Mouse (Mus musculus) testis, adult 2 months (tissue): ENCODE data around the gene Slc25a33. TPM values are rescaled to one million over a fixed set of nuclear protein-coding genes. Genes with fewer than 3 reads are reported as not detected.
"Not testable (repeated sequence)": the region's sequence is repeated elsewhere in the genome, so short reads cannot be mapped to it uniquely, and the experiment has no call there.

Experiments used
- H3K27ac ChIP-seq: fragments of 200-500 bp; 2 replicates; pipeline ENCODE4 v1.5.1; 2012; ENCODE audit warnings: low read depth, low read length; ENCODE audit not compliant: control insufficient read depth, insufficient read depth
- H3K27me3 ChIP-seq: fragments of 200-500 bp; 2 replicates; pipeline ENCODE4 v1.6.1; 2012; ENCODE audit warnings: mild to moderate bottlenecking, low read length, moderate library complexity; ENCODE audit not compliant: control insufficient read depth, insufficient read depth
- H3K36me3 ChIP-seq: fragments of 200-500 bp; 2 replicates; pipeline ENCODE4 v1.6.1; 2012; ENCODE audit warnings: mild to moderate bottlenecking, low read length; ENCODE audit not compliant: control insufficient read depth, insufficient read depth
- H3K4me1 ChIP-seq: fragments of 200-500 bp; 2 replicates; pipeline ENCODE4 v1.6.1; 2012; ENCODE audit warnings: low read length; ENCODE audit not compliant: control insufficient read depth, insufficient read depth
- H3K4me3 ChIP-seq: fragments of 200-500 bp; 2 replicates; pipeline ENCODE4 v1.5.1; 2012; ENCODE audit warnings: low read depth, mild to moderate bottlenecking, low read length, moderate library complexity, mixed read lengths; ENCODE audit not compliant: control insufficient read depth
- CTCF ChIP-seq: fragments of 200-500 bp; IDR thresholded peaks from 2 replicates; pipeline ENCODE4 v1.5.1; 2012; ENCODE audit warnings: low read depth, mild to moderate bottlenecking, inconsistent platforms, low read length, moderate library complexity; ENCODE audit not compliant: control insufficient read depth, insufficient read depth, insufficient replicate concordance
- POLR2A ChIP-seq: fragments of 200-500 bp; IDR thresholded peaks from 2 replicates; pipeline ENCODE4 v1.6.1; 2012; ENCODE audit warnings: low read depth, mild to moderate bottlenecking, inconsistent platforms, low read length, moderate library complexity; ENCODE audit not compliant: control insufficient read depth
- polyA plus RNA-seq: library from polyadenylated mRNA; depleted of rRNA; stranded (reverse); fragments of >200 nt; gene quantifications from 2 replicates; pipeline ENCODE4 v1.2.3, GENCODE M21; 2012

Slc25a33 gene
- polyA plus RNA-seq, 1 experiment: 56.3 TPM

GRCm38 (mm10) chr4:149752124-149752799 is 21.8 kb downstream of the Slc25a33 start:
- no peaks in the 10 kb centered on the region for H3K27me3 ChIP-seq
- H3K4me3 ChIP-seq: no peak overlapping the region
- H3K4me1 ChIP-seq: no peaks in the 10 kb centered on the region
- peaks cover 1% of the 10 kb centered on the region for H3K36me3 ChIP-seq
- H3K27ac ChIP-seq: no peak overlapping the region
- TF ChIP-seq POLR2A: no peak
- peak; percentile 48; the same call in 1 of the 2 replicates for TF ChIP-seq CTCF

GRCm38 (mm10) chr4:149750671-149751070 is 23.4 kb downstream of the Slc25a33 start:
- Histone ChIP-seq H3K27ac (no peak overlapping the region), H3K4me3 (no peak overlapping the region), H3K27me3 (no peaks in the 10 kb centered on the region), H3K4me1 (no peaks in the 10 kb centered on the region), H3K36me3 (0 out of 2 replicates have a peak, but pooled peaks cover 1% of the 10 kb centered on the region)
- TF ChIP-seq CTCF (no peak), POLR2A (no peak)

DNA sequence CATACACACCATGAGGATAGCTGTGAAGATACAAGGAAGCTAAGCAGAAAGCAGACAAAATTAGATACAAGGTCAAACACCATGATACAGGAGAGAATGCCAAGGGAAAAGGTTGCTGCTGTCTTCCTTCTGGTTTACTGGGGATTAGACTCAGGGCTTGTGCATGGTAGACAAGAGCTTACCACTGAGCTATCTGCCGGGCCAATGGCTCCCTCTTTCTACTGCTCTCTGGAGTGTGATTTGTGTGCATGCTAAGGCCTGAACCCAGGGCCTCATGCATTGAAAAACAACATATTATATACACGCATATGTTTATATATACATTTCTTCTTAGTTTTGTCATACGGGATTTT is 24.4 kb downstream of the Slc25a33 start:
- not testable (repeated sequence) for H3K36me3 ChIP-seq, H3K4me3 ChIP-seq, H3K4me1 ChIP-seq, H3K27me3 ChIP-seq, H3K27ac ChIP-seq

GRCm38 (mm10) chr4:149749003-149749662 is 24.9 kb downstream of the Slc25a33 start:
- Histone ChIP-seq H3K4me1 (no peaks in the 10 kb centered on the region), H3K4me3 (no peak overlapping the region), H3K27ac (no peak overlapping the region), H3K36me3 (0 out of 2 replicates have a peak, but pooled peaks cover 1% of the 10 kb centered on the region), H3K27me3 (no peaks in the 10 kb centered on the region)
- no peak for TF ChIP-seq POLR2A
- TF ChIP-seq CTCF: no peak

- H3K36me3 ChIP-seq: 0 out of 2 replicates have a peak, but pooled peaks cover 1% of the 10 kb centered on the region
Measured at GRCm38 (mm10) chr4:149744119-149744518, 30.0 kb downstream of the Slc25a33 start.

GRCm38 (mm10) chr4:149742011-149742530 is 32.0 kb downstream of the Slc25a33 start:
- no peak for TF ChIP-seq POLR2A
- TF ChIP-seq CTCF: no peak
- Histone ChIP-seq H3K27me3 (no peaks in the 10 kb centered on the region), H3K36me3 (no peaks in the 10 kb centered on the region)

More at GRCm38 (mm10) chr4:149744119-149744518, 30.0 kb downstream of the Slc25a33 start:
- no peak overlapping the region for H3K27ac ChIP-seq
- no peaks in the 10 kb centered on the region for H3K27me3 ChIP-seq
- no peak for TF ChIP-seq CTCF
- no peak for TF ChIP-seq POLR2A
- H3K4me3 ChIP-seq: no peak overlapping the region
- H3K4me1 ChIP-seq: no peaks in the 10 kb centered on the region

GRCm38 (mm10) chr4:149740301-149740700 is 33.8 kb downstream of the Slc25a33 start:
- no peak overlapping the region for H3K4me3 ChIP-seq
- H3K27ac ChIP-seq: no peak overlapping the region
- no peaks in the 10 kb centered on the region for H3K36me3 ChIP-seq
- TF ChIP-seq POLR2A (no peak), CTCF (no peak)
- H3K4me1 ChIP-seq: peaks cover 10% of the 10 kb centered on the region
- no peaks in the 10 kb centered on the region for H3K27me3 ChIP-seq

More at GRCm38 (mm10) chr4:149742011-149742530, 32.0 kb downstream of the Slc25a33 start:
- Histone ChIP-seq H3K27ac (no peak overlapping the region), H3K4me3 (no peak overlapping the region), H3K4me1 (peaks cover 4% of the 10 kb centered on the region)
